Mouse (Mus musculus): ENCODE measurements around the gene Grhl1.

- no peak for TF ChIP-seq GATA1 (IDR thresholded peaks at IDR 0.05; ENCODE audit: borderline replicate concordance, low read length)
- TF ChIP-seq FLI1 (IDR thresholded peaks at IDR 0.05; ENCODE audit: low read length) = no peak
Observed at GRCm38 (mm10) chr12:24634212-24634611, 62.1 kb downstream of the Grhl1 start.
